Mouse (Mus musculus) left cerebral cortex, adult 2 months (tissue): ENCODE results near the gene Adra1b. TPM values are rescaled to one million over a fixed set of nuclear protein-coding genes. Genes with fewer than 3 reads are reported as not detected.

Experiments
- DNase-seq, 2 experiments: peaks; one replicate each; pipeline ENCODE4 v3.0.0; 2021 to 2022; ENCODE audit warnings: low spot score in 2 of 2, mixed read lengths in 1 of 2; ENCODE audit errors: extremely low spot score in 1 of 2
- H3K27ac ChIP-seq: fragments of 200-600 bp; 2 replicates; pipeline ENCODE4 v1.8.1; 2022
- H3K4me3 ChIP-seq: fragments of 200-600 bp; 2 replicates; pipeline ENCODE4 v1.8.1; 2022
- CTCF ChIP-seq: fragments of 200-600 bp; IDR thresholded peaks from 2 replicates; pipeline ENCODE4 v1.8.1; 2022; ENCODE audit warnings: antibody characterized with exemption, mild to moderate bottlenecking, moderate library complexity
- intact Hi-C: fragments of 180-260 bp; cut with DNase I; formaldehyde crosslinking; loops from one replicate; pipeline ENCODE4 v1.15.1; 2025
- total RNA-seq, 2 experiments: library from RNA; stranded (reverse); gene quantifications; 2 replicates each; pipeline ENCODE4 v1.2.3; 2021

The Adra1b gene
- total RNA-seq, 2 experiments from 2014 or later, result 29.9 to 31.6 TPM

- TF ChIP-seq CTCF, result no peak
- intact Hi-C loops, result loop anchor here (10.0 kb wide), 1 partner anchor 255 kb away; no protein-coding TSS in a partner anchor
- Histone ChIP-seq H3K4me3 (no peak overlapping the region), H3K27ac (peak overlapping the region; percentile 16; the same call in 1 of the 2 replicates)
- DNase-seq, result no peak
Measured at GRCm38 (mm10) chr11:43889208-43889915, 11.6 kb downstream of the Adra1b start.

- intact Hi-C loops, result loop anchor here (10.0 kb wide), 1 partner anchor 256 kb away; no protein-coding TSS in a partner anchor
- H3K4me3 ChIP-seq, result no peak overlapping the region
Measured at GRCm38 (mm10) chr11:43888736-43889135, 12.3 kb downstream of the Adra1b start.

GRCm38 (mm10) chr11:43887597-43887996 lies 13.4 kb downstream of the Adra1b start:
- Histone ChIP-seq H3K4me3 (no peak overlapping the region), H3K27ac (no peak overlapping the region)
- intact Hi-C loops, result loop anchor here (10.0 kb wide), 1 partner anchor 257 kb away; no protein-coding TSS in a partner anchor
- no peak for TF ChIP-seq CTCF
- DNase-seq, result no peak

More at GRCm38 (mm10) chr11:43888736-43889135, 12.3 kb downstream of the Adra1b start:
- no peak overlapping the region for H3K27ac ChIP-seq
- no peak for TF ChIP-seq CTCF
- no peak for DNase-seq

- no peak for TF ChIP-seq CTCF
- no peak for DNase-seq
- intact Hi-C loops, result loop anchor here (10.0 kb wide), 1 partner anchor 260 kb away; no protein-coding TSS in a partner anchor
- no peak overlapping the region for H3K4me3 ChIP-seq
- peak overlapping the region; percentile 41; the same call in 1 of the 2 replicates for H3K27ac ChIP-seq
Measured at GRCm38 (mm10) chr11:43884521-43884920, 16.5 kb downstream of the Adra1b start.

- Histone ChIP-seq H3K4me3 (no peak overlapping the region), H3K27ac (peak overlapping the region; percentile 41; the same call in 1 of the 2 replicates)
- no peak for DNase-seq
- intact Hi-C loops, result loop anchor here (10.0 kb wide), 1 partner anchor 261 kb away; no protein-coding TSS in a partner anchor
- TF ChIP-seq CTCF, result no peak
Measured at GRCm38 (mm10) chr11:43883641-43884181, 17.3 kb downstream of the Adra1b start.

- intact Hi-C loops, result no loop called here
- no peak overlapping the region for H3K4me3 ChIP-seq
Measured at GRCm38 (mm10) chr11:43877211-43877610, 23.8 kb downstream of the Adra1b start.

GRCm38 (mm10) chr11:43867721-43868281 lies 33.2 kb downstream of the Adra1b start:
- Histone ChIP-seq H3K27ac (no peak overlapping the region), H3K4me3 (no peak overlapping the region)
- intact Hi-C loops, result no loop called here
- DNase-seq, result no peak
- TF ChIP-seq CTCF, result no peak

More at GRCm38 (mm10) chr11:43877211-43877610, 23.8 kb downstream of the Adra1b start:
- H3K27ac ChIP-seq, result no peak overlapping the region
- no peak for TF ChIP-seq CTCF
- no peak for DNase-seq

- no peak overlapping the region for H3K4me3 ChIP-seq
- no peak for TF ChIP-seq CTCF
- no peak overlapping the region for H3K27ac ChIP-seq
- DNase-seq, result no peak
- intact Hi-C loops, result no loop called here
Measured at GRCm38 (mm10) chr11:43865298-43866165, 35.5 kb downstream of the Adra1b start.

- TF ChIP-seq CTCF, result no peak
- intact Hi-C loops, result no loop called here
- Histone ChIP-seq H3K4me3 (no peak overlapping the region), H3K27ac (no peak overlapping the region)
- DNase-seq, result peak; percentile 18 to 33
Measured at GRCm38 (mm10) chr11:43853046-43853445, 48.0 kb downstream of the Adra1b start.

- Histone ChIP-seq H3K27ac (no peak overlapping the region), H3K4me3 (no peak overlapping the region)
- no peak for DNase-seq
- TF ChIP-seq CTCF, result no peak
- intact Hi-C loops, result no loop called here
Measured at GRCm38 (mm10) chr11:43848056-43848455, 53.0 kb downstream of the Adra1b start.

- Histone ChIP-seq H3K27ac (no peak overlapping the region), H3K4me3 (no peak overlapping the region)
- intact Hi-C loops, result no loop called here
- no peak for DNase-seq
- TF ChIP-seq CTCF, result no peak
Measured at GRCm38 (mm10) chr11:43841596-43841995, 59.4 kb downstream of the Adra1b start.

- DNase-seq, result no peak
- Histone ChIP-seq H3K27ac (no peak overlapping the region), H3K4me3 (no peak overlapping the region)
- no peak for TF ChIP-seq CTCF
- intact Hi-C loops, result no loop called here
Measured at GRCm38 (mm10) chr11:43840491-43840890, 60.5 kb downstream of the Adra1b start.
